1 mouse cellular context compared by ENCODE assay signal in genomic region chr1:152727604-152728236, GRCm38 (mm10).
A peak's percentile ranks its signal among the peaks of the same experiment; 100 is the strongest.
TF ChIP-seq lines count a peak whose summit lies in the region.

No protein-coding gene starts in this region.

TF ChIP-seq in MEL, 35 proteins besides CTCF, POLR2A, EP300 and RAD21 (continued from another document):
- TF ChIP-seq USF2 (IDR thresholded peaks at IDR 0.05; ENCODE audit: borderline replicate concordance in 1 of 2, insufficient read depth in 1 of 2, low read depth in 1 of 2, low read length in 2 of 2) (0 out of 4 replicates have a peak, but pooled peaks of 1 of the 2 experiments have one; percentile 32), USF1 (IDR thresholded peaks at IDR 0.05; ENCODE audit: low read depth, low read length) (peak; percentile 82), RCOR1 (IDR thresholded peaks at IDR 0.05; ENCODE audit: low read depth, low read length) (no peak), TBP (IDR thresholded peaks at IDR 0.05; ENCODE audit: low read depth, low read length) (no peak), JUND (IDR thresholded peaks at IDR 0.05; ENCODE audit: low read depth, low read length) (no peak), TCF12 (IDR thresholded peaks at IDR 0.05; ENCODE audit: low read depth, low read length) (peak; percentile 40; the same call in 1 of the 2 replicates), ZC3H11A (IDR thresholded peaks at IDR 0.05; ENCODE audit: low read depth, low read length) (no peak), MAX (IDR thresholded peaks at IDR 0.05; ENCODE audit: low read length) (peak; percentile 62)
